Comparison of ENCODE assay signal across 1 mouse cellular context in the genomic region with DNA sequence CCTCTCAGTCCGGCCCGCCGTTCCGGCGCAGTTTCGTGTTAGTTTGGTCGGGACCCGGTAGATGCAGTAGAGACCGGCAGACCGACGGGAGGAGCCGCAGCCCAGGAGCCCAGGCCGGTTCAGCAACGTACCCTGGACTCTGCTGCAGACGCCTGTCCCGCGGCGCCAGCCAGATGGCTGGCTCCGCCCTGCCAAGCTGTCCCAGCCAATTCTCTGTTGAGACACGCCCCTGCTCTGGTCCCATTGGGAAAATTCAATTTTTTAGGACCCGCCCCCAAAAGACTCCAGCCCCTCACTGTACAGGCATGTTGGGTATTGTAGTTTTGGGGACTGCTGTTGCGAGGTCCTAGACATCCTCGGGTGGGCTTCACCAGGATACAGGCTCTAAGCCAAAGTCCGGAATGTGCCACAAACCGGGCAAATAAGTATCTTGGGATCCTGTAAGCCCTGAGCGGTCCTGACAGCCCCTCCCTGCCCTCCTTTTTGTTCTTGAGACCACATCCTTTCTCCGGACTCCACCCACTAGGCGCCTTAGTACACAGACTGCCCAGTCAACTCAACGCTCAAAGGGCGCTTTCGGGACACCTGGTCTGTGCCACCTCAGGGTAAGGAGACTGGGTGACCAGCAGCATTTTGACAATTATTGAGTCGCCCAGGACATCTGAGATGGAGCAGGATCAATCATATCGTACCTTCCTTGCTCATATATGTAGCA.
TF ChIP-seq lines count a peak whose summit lies in the region.

No protein-coding gene starts in this region.

TF ChIP-seq in MEL, 35 proteins besides CTCF, POLR2A, EP300 and RAD21 (continued from another document):
- TF ChIP-seq SMC3 (IDR thresholded peaks at IDR 0.05; ENCODE audit: low read depth, low read length) (no peak), SIN3A (IDR thresholded peaks at IDR 0.05; ENCODE audit: low read length) (peak; percentile 78), ZC3H11A (IDR thresholded peaks at IDR 0.05; ENCODE audit: low read depth, low read length) (no peak), MYB (IDR thresholded peaks at IDR 0.05; ENCODE audit: low read depth, low read length) (no peak), ZNF384 (IDR thresholded peaks at IDR 0.05; ENCODE audit: low read depth, low read length) (no peak), ELF1 (IDR thresholded peaks at IDR 0.05; ENCODE audit: low read depth, low read length) (no peak), JUND (IDR thresholded peaks at IDR 0.05; ENCODE audit: low read depth, low read length) (no peak), GABPA (IDR thresholded peaks at IDR 0.05; ENCODE audit: low read depth, low read length) (no peak), GATA1 (IDR thresholded peaks at IDR 0.05; ENCODE audit: low read depth, low read length) (no peak), MAZ (IDR thresholded peaks at IDR 0.05; ENCODE audit: low read depth, low read length) (no peak; the same call in 1 of the 2 replicates), MXI1 (IDR thresholded peaks at IDR 0.05; ENCODE audit: low read depth, low read length) (peak; percentile 15; the same call in 1 of the 2 replicates), USF1 (IDR thresholded peaks at IDR 0.05; ENCODE audit: low read depth, low read length) (no peak), ZMIZ1 (IDR thresholded peaks at IDR 0.05; ENCODE audit: low read depth, low read length) (peak; percentile 86), POLR2AphosphoS5 (IDR thresholded peaks at IDR 0.05; ENCODE audit: borderline replicate concordance, low read depth, low read length) (no peak), E2F4 (IDR thresholded peaks at IDR 0.05; ENCODE audit: borderline replicate concordance, low read depth, low read length) (no peak), USF2 (IDR thresholded peaks at IDR 0.05; ENCODE audit: borderline replicate concordance in 1 of 2, insufficient read depth in 1 of 2, low read depth in 1 of 2, low read length in 2 of 2) (no peak), TAL1 (IDR thresholded peaks at IDR 0.05; ENCODE audit: low read length) (no peak), BHLHE40 (IDR thresholded peaks at IDR 0.05; ENCODE audit: borderline replicate concordance, low read depth, low read length) (no peak), TCF12 (IDR thresholded peaks at IDR 0.05; ENCODE audit: low read depth, low read length) (peak; percentile 71), RCOR1 (IDR thresholded peaks at IDR 0.05; ENCODE audit: low read depth, low read length) (no peak), CHD1 (IDR thresholded peaks at IDR 0.05; ENCODE audit: low read depth, low read length) (no peak), NELFE (IDR thresholded peaks at IDR 0.05; ENCODE audit: low read depth, low read length) (peak; percentile 89), ETS1 (IDR thresholded peaks at IDR 0.05; ENCODE audit: low read depth, low read length) (no peak), MAX (IDR thresholded peaks at IDR 0.05; ENCODE audit: low read length) (no peak), NRF1 (IDR thresholded peaks at IDR 0.05; ENCODE audit: insufficient read depth, low read depth, low read length, poor library complexity, severe bottlenecking) (peak; percentile 41; the same call in 1 of the 2 replicates), POLR2AphosphoS2 (IDR thresholded peaks at IDR 0.05; ENCODE audit: low read length) (peak; percentile 96), HCFC1 (IDR thresholded peaks at IDR 0.05; ENCODE audit: low read depth, low read length) (peak; percentile 98), MAFK (IDR thresholded peaks at IDR 0.05; ENCODE audit: borderline replicate concordance, low read depth, low read length) (no peak), UBTF (IDR thresholded peaks at IDR 0.05; ENCODE audit: borderline replicate concordance, insufficient read depth, low read depth, low read length) (no peak), TBP (IDR thresholded peaks at IDR 0.05; ENCODE audit: low read depth, low read length) (peak; percentile 95)
